Mouse (Mus musculus) ES-Bruce4 (cell line): Measurements from ENCODE around the gene Eloa.

ENCODE experiments used
- CTCF ChIP-seq: IDR thresholded peaks from one replicate; pipeline ENCODE4 v1.8.1; 2011; ENCODE audit warnings: low read depth, low read length
- POLR2A ChIP-seq: IDR thresholded peaks from one replicate; pipeline ENCODE4 v1.8.1; 2011; ENCODE audit warnings: low read length; ENCODE audit not compliant: insufficient read depth

DNA sequence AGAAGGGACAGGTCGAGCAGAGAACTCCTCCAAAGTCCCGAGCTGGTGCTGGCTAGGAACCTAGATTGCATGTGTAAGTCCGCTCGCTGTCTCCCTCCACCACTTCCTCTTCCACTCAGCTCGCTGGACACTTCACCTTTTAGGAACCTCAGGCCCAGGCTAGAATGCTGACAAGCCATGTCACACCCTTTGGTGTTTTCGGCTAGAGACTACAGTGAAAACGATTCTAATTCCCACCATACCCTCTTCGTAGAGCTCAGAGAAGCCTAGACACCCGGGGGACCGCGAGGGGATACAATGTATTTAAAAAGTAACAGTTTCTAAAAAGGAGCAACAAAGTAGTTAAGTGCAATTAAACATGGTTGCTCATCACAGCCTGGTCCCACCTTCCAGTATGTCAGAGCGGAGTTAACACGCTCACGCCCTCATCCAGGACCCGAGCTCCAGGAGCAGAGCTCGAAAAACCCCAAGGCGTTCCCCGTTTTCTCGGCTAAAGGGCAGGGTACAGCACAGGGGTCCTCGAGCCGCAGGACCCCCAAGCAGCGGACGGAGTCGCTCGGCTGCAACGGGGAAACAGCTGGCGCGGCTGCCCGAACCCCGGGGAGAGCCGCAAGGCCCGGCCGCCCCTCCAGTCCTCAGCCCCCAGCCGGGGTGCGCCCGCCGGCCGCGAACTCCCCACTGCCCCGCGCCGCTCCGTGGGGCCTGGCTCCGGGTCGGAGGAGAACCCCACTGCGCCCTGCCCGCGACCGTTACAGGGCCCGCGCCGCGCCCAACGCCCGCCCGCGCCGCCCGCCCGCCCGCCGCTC is 617 bp downstream of the Eloa start:
- TF ChIP-seq POLR2A (no peak), CTCF (no peak)
